Mouse (Mus musculus) midbrain, embryonic 13.5 days (tissue): ENCODE results near the gene Secisbp2l. TPM values are rescaled to one million over a fixed set of nuclear protein-coding genes. Genes with fewer than 3 reads are reported as not detected.

Experiments used
- ATAC-seq: fragments of 200-750 bp; cut with Nextera tagmentation; 2 replicates; pipeline ENCODE4 v1.8.0; 2017; ENCODE audit warnings: mild to moderate bottlenecking, moderate TSS enrichment, moderate library complexity
- H3K27ac ChIP-seq: fragments of 300-500 bp; sonication (generic); 2 replicates; pipeline ENCODE4 v1.5.1; 2015; ENCODE audit warnings: inconsistent platforms, mild to moderate bottlenecking, moderate library complexity
- H3K27me3 ChIP-seq: fragments of 300-500 bp; sonication (generic); 2 replicates; pipeline ENCODE4 v1.6.1; 2015; ENCODE audit warnings: mild to moderate bottlenecking, inconsistent platforms
- H3K36me3 ChIP-seq: fragments of 300-500 bp; sonication (generic); 2 replicates; pipeline ENCODE4 v1.6.1; 2015; ENCODE audit warnings: mild to moderate bottlenecking, inconsistent platforms
- H3K4me1 ChIP-seq: fragments of 300-500 bp; sonication (generic); replicated peaks from 2 replicates; pipeline ENCODE4 v1.6.1; 2015; ENCODE audit warnings: inconsistent platforms
- H3K4me2 ChIP-seq: fragments of 300-500 bp; sonication (generic); replicated peaks from 2 replicates; pipeline ENCODE4 v1.6.1; 2015; ENCODE audit warnings: moderate library complexity, mild to moderate bottlenecking, inconsistent platforms
- H3K4me3 ChIP-seq: fragments of 300-500 bp; sonication (generic); replicated peaks from 2 replicates; pipeline ENCODE4 v1.5.1; 2015; ENCODE audit warnings: mild to moderate bottlenecking, inconsistent platforms
- H3K9ac ChIP-seq: fragments of 300-500 bp; sonication (generic); replicated peaks from 2 replicates; pipeline ENCODE4 v1.6.1; 2015; ENCODE audit warnings: mild to moderate bottlenecking, inconsistent platforms
- H3K9me3 ChIP-seq: fragments of 300-500 bp; sonication (generic); 2 replicates; pipeline ENCODE4 v1.6.1; 2016; ENCODE audit warnings: mild to moderate bottlenecking, inconsistent platforms
- WGBS: fragments of 180-500 bp; shearing (Covaris S2); methylation state at CpG from one replicate; pipeline ENCODE4 v1.1.7; 2015; 5-methylcytosine and 5-hydroxymethylcytosine counted together
- polyA plus RNA-seq: library from polyadenylated mRNA; unstranded; fragments of >200 nt; fragmentation: Nextera tagmentation; extraction: Ambion mirVana; gene quantifications from 2 replicates; pipeline ENCODE4 v1.2.1, GENCODE M21; 2015

Secisbp2l gene
- polyA plus RNA-seq, 1 experiment from 2014 or later: 31.2 TPM

DNA sequence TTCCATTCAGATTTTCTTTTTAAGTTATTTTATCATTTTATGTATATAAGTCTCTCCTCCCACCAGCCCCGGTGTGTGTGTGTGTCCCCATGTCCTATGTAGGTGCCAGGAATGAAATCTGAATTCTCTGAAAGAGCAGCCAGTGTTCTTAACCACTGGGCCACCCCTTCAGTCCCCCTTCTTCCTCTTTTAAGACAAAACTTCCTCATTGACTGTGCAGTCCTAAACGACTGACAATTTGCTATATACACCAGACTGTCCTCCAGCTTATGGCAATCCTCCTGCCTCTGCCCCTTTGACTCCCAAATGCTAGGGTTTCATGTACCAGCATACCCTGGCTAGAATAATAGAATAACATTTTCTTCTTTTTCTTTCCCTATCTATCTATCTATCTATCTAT is 12.4 kb upstream of the Secisbp2l start:
- H3K9me3 ChIP-seq: no peaks in the 10 kb centered on the region
- ATAC-seq: no peak
- 81% methylated on average over 2 of the region's 2 CpGs for WGBS
- no peak overlapping the region for H3K9ac ChIP-seq
- H3K4me3 ChIP-seq: no peak overlapping the region
- no peaks in the 10 kb centered on the region for H3K27me3 ChIP-seq
- H3K27ac ChIP-seq: no peak overlapping the region
- no peaks in the 10 kb centered on the region for H3K4me1 ChIP-seq
- H3K4me2 ChIP-seq: no peak overlapping the region
- H3K36me3 ChIP-seq: no peaks in the 10 kb centered on the region

- H3K9ac ChIP-seq: no peak overlapping the region
- no peak overlapping the region for H3K4me3 ChIP-seq
- 89% methylated on average over 2 of the region's 2 CpGs for WGBS
- H3K4me2 ChIP-seq: no peak overlapping the region
- H3K9me3 ChIP-seq: no peaks in the 10 kb centered on the region
- no peak for ATAC-seq
- H3K4me1 ChIP-seq: no peaks in the 10 kb centered on the region
- H3K27ac ChIP-seq: no peak overlapping the region
- no peaks in the 10 kb centered on the region for H3K27me3 ChIP-seq
- H3K36me3 ChIP-seq: no peaks in the 10 kb centered on the region
Observed at GRCm38 (mm10) chr2:125794166-125794565, 11.5 kb upstream of the Secisbp2l start.

- Histone ChIP-seq H3K27ac (no peak overlapping the region), H3K36me3 (no peaks in the 10 kb centered on the region), H3K4me1 (no peaks in the 10 kb centered on the region), H3K4me2 (no peak overlapping the region), H3K9ac (no peak overlapping the region), H3K27me3 (no peaks in the 10 kb centered on the region), H3K9me3 (no peaks in the 10 kb centered on the region), H3K4me3 (no peak overlapping the region)
- no peak for ATAC-seq
- 86% methylated on average over 11 of the region's 11 CpGs for WGBS
Observed at GRCm38 (mm10) chr2:125792879-125793261, 10.2 kb upstream of the Secisbp2l start.

DNA sequence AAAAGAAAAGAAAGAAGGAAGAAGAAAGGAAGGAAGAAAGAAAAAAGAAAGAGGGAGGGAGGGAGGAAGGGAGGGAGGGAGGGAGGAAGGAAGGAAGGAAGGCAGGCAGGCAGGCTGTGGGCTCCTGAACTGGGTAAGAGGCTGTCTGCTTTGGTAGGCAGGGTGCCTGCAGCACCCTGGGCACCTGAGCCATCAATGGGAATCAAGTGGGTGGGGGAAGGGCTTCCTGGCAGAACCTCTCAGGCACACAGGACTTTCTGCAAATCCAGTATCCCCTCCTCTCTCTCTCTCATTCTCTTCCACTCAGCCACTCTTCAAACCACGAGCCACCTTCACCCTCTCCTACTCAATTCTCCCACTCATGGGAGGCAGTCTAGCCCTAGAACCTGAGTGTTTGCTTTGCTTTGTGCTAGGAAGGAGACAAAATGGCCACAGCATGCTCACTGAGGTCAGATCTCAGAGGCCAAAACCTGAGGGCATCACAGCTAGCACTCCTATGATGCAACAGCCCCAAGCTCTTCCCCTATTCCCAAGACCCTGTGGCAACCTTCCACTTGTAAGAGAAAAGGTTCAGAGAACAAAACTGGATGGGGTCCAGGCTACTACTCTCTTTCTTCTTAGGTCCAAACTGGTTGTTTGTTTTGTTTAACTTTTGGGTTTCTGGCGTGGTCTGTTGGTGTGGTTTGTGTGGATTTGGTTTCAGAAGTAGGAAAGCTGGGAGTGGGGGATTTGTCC is 9.6 kb upstream of the Secisbp2l start:
- Histone ChIP-seq H3K36me3 (no peaks in the 10 kb centered on the region), H3K27me3 (no peaks in the 10 kb centered on the region), H3K9me3 (no peaks in the 10 kb centered on the region), H3K4me3 (no peak overlapping the region), H3K27ac (no peak overlapping the region), H3K9ac (no peak overlapping the region), H3K4me2 (no peak overlapping the region), H3K4me1 (no peaks in the 10 kb centered on the region)
- WGBS: 74% methylated on average over 2 of the region's 2 CpGs
- ATAC-seq: no peak

DNA sequence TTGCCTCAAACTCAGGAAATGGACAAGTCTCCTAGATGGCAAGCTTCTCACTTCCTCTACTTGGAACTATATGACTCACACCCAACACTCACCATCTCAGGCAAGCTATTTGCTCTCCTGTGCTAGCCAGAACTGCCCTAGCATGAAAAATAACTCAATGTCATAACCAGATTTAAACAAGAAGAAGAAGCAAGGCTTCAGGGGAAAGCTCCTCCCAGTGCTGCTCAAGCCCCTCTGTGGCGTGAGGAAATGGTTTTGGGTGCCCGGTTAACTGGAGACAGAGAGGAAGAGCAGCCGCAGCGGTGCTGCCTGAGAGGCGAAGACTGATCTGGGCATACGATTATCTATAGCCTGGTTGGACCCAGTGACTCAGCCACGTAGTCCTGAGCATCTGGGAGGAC is 8.8 kb upstream of the Secisbp2l start:
- no peak for ATAC-seq
- no peak overlapping the region for H3K27ac ChIP-seq
- no peaks in the 10 kb centered on the region for H3K36me3 ChIP-seq
- no peaks in the 10 kb centered on the region for H3K9me3 ChIP-seq
- WGBS: 81% methylated on average over 7 of the region's 7 CpGs
- H3K9ac ChIP-seq: no peak overlapping the region
- H3K27me3 ChIP-seq: no peaks in the 10 kb centered on the region
- H3K4me2 ChIP-seq: no peak overlapping the region
- no peaks in the 10 kb centered on the region for H3K4me1 ChIP-seq
- H3K4me3 ChIP-seq: no peak overlapping the region

- WGBS: 94% methylated on average over 4 of the region's 4 CpGs
- H3K9me3 ChIP-seq: no peaks in the 10 kb centered on the region
- H3K27me3 ChIP-seq: no peaks in the 10 kb centered on the region
- H3K4me1 ChIP-seq: no peaks in the 10 kb centered on the region
- H3K4me2 ChIP-seq: no peak overlapping the region
- H3K27ac ChIP-seq: no peak overlapping the region
- H3K36me3 ChIP-seq: no peaks in the 10 kb centered on the region
- no peak for ATAC-seq
- H3K9ac ChIP-seq: no peak overlapping the region
- no peak overlapping the region for H3K4me3 ChIP-seq
Observed at GRCm38 (mm10) chr2:125790242-125790641, 7.6 kb upstream of the Secisbp2l start.

GRCm38 (mm10) chr2:125789265-125789664 is 6.6 kb upstream of the Secisbp2l start:
- Histone ChIP-seq H3K27ac (no peak overlapping the region), H3K27me3 (0 out of 2 replicates have a peak, but pooled peaks cover 4% of the 10 kb centered on the region), H3K9me3 (no peaks in the 10 kb centered on the region), H3K36me3 (no peaks in the 10 kb centered on the region), H3K4me1 (no peaks in the 10 kb centered on the region), H3K4me3 (no peak overlapping the region), H3K9ac (no peak overlapping the region), H3K4me2 (no peak overlapping the region)
- 76% methylated on average over 5 of the region's 5 CpGs for WGBS
- no peak for ATAC-seq

GRCm38 (mm10) chr2:125788785-125789184 is 6.1 kb upstream of the Secisbp2l start:
- Histone ChIP-seq H3K9ac (no peak overlapping the region), H3K27ac (no peak overlapping the region), H3K36me3 (no peaks in the 10 kb centered on the region), H3K27me3 (0 out of 2 replicates have a peak, but pooled peaks cover 4% of the 10 kb centered on the region), H3K9me3 (no peaks in the 10 kb centered on the region), H3K4me3 (no peak overlapping the region), H3K4me1 (no peaks in the 10 kb centered on the region), H3K4me2 (no peak overlapping the region)
- 83% methylated on average over 3 of the region's 3 CpGs for WGBS
- ATAC-seq: no peak

DNA sequence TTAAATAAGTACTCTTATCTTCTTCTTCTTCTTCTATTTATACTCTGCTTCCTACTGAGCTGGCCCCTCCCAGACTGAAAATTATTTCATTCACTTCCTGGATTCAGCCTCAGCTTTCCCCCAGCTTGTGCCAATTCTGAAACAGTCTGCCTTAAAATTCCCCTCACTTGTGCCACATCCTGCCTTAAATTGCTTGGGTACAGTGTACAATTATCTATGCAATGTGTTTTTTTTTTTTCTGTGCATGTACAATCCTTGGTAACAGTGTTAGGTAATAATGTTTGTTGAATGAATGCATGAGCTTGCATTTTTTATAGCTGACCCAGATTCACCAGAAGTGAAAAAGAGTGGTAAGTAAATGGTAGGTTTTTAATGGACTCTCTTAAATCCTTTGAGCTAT is 5.7 kb upstream of the Secisbp2l start:
- H3K4me3 ChIP-seq: no peak overlapping the region
- H3K9ac ChIP-seq: no peak overlapping the region
- no peaks in the 10 kb centered on the region for H3K9me3 ChIP-seq
- no peak for ATAC-seq
- H3K27ac ChIP-seq: no peak overlapping the region
- 0 out of 2 replicates have a peak, but pooled peaks cover 3% of the 10 kb centered on the region for H3K4me1 ChIP-seq
- H3K36me3 ChIP-seq: no peaks in the 10 kb centered on the region
- 0 out of 2 replicates have a peak, but pooled peaks cover 4% of the 10 kb centered on the region for H3K27me3 ChIP-seq
- no peak overlapping the region for H3K4me2 ChIP-seq

GRCm38 (mm10) chr2:125785021-125785420 is 2.4 kb upstream of the Secisbp2l start:
- Histone ChIP-seq H3K27ac (no peak overlapping the region), H3K4me3 (no peak overlapping the region), H3K9ac (no peak overlapping the region), H3K27me3 (0 out of 2 replicates have a peak, but pooled peaks cover 4% of the 10 kb centered on the region), H3K36me3 (no peaks in the 10 kb centered on the region), H3K4me1 (peaks cover 27% of the 10 kb centered on the region), H3K4me2 (no peak overlapping the region), H3K9me3 (no peaks in the 10 kb centered on the region)
- no peak for ATAC-seq
- 65% methylated on average over 4 of the region's 4 CpGs for WGBS

- Histone ChIP-seq H3K4me1 (peaks cover 29% of the 10 kb centered on the region), H3K27me3 (0 out of 2 replicates have a peak, but pooled peaks cover 4% of the 10 kb centered on the region), H3K9me3 (no peaks in the 10 kb centered on the region), H3K4me2 (no peak overlapping the region), H3K27ac (no peak overlapping the region), H3K36me3 (no peaks in the 10 kb centered on the region), H3K4me3 (no peak overlapping the region), H3K9ac (no peak overlapping the region)
- WGBS: 83% methylated on average over 4 of the region's 4 CpGs
- ATAC-seq: no peak
Observed at GRCm38 (mm10) chr2:125784392-125784791, 1.7 kb upstream of the Secisbp2l start.

- peaks cover 29% of the 10 kb centered on the region for H3K4me1 ChIP-seq
- no peaks in the 10 kb centered on the region for H3K36me3 ChIP-seq
- WGBS: 55% methylated on average over 4 of the region's 4 CpGs
- no peaks in the 10 kb centered on the region for H3K9me3 ChIP-seq
- H3K4me2 ChIP-seq: no peak overlapping the region
- H3K27ac ChIP-seq: no peak overlapping the region
- no peak for ATAC-seq
- H3K27me3 ChIP-seq: 0 out of 2 replicates have a peak, but pooled peaks cover 4% of the 10 kb centered on the region
- H3K4me3 ChIP-seq: no peak overlapping the region
- no peak overlapping the region for H3K9ac ChIP-seq
Observed at GRCm38 (mm10) chr2:125783868-125784267, 1.2 kb upstream of the Secisbp2l start.
